Mouse (Mus musculus) midbrain, embryonic 13.5 days (tissue): ENCODE results near the gene Palmd. TPM values are rescaled to one million over a fixed set of nuclear protein-coding genes. Genes with fewer than 3 reads are reported as not detected.

Experiments
- ATAC-seq: fragments of 200-750 bp; cut with Nextera tagmentation; 2 replicates; pipeline ENCODE4 v1.8.0; 2017; ENCODE audit warnings: mild to moderate bottlenecking, moderate TSS enrichment, moderate library complexity
- H3K27ac ChIP-seq: fragments of 300-500 bp; sonication (generic); 2 replicates; pipeline ENCODE4 v1.5.1; 2015; ENCODE audit warnings: inconsistent platforms, mild to moderate bottlenecking, moderate library complexity
- H3K27me3 ChIP-seq: fragments of 300-500 bp; sonication (generic); 2 replicates; pipeline ENCODE4 v1.6.1; 2015; ENCODE audit warnings: mild to moderate bottlenecking, inconsistent platforms
- H3K36me3 ChIP-seq: fragments of 300-500 bp; sonication (generic); 2 replicates; pipeline ENCODE4 v1.6.1; 2015; ENCODE audit warnings: mild to moderate bottlenecking, inconsistent platforms
- H3K4me1 ChIP-seq: fragments of 300-500 bp; sonication (generic); replicated peaks from 2 replicates; pipeline ENCODE4 v1.6.1; 2015; ENCODE audit warnings: inconsistent platforms
- H3K4me2 ChIP-seq: fragments of 300-500 bp; sonication (generic); replicated peaks from 2 replicates; pipeline ENCODE4 v1.6.1; 2015; ENCODE audit warnings: moderate library complexity, mild to moderate bottlenecking, inconsistent platforms
- H3K4me3 ChIP-seq: fragments of 300-500 bp; sonication (generic); replicated peaks from 2 replicates; pipeline ENCODE4 v1.5.1; 2015; ENCODE audit warnings: mild to moderate bottlenecking, inconsistent platforms
- H3K9ac ChIP-seq: fragments of 300-500 bp; sonication (generic); replicated peaks from 2 replicates; pipeline ENCODE4 v1.6.1; 2015; ENCODE audit warnings: mild to moderate bottlenecking, inconsistent platforms
- H3K9me3 ChIP-seq: fragments of 300-500 bp; sonication (generic); 2 replicates; pipeline ENCODE4 v1.6.1; 2016; ENCODE audit warnings: mild to moderate bottlenecking, inconsistent platforms
- WGBS: fragments of 180-500 bp; shearing (Covaris S2); methylation state at CpG from one replicate; pipeline ENCODE4 v1.1.7; 2015; 5-methylcytosine and 5-hydroxymethylcytosine counted together
- polyA plus RNA-seq: library from polyadenylated mRNA; unstranded; fragments of >200 nt; fragmentation: Nextera tagmentation; extraction: Ambion mirVana; gene quantifications from 2 replicates; pipeline ENCODE4 v1.2.1, GENCODE M21; 2015

The Palmd gene
- polyA plus RNA-seq, 1 experiment from 2014 or later = 8.9 TPM

- Histone ChIP-seq H3K9me3 (no peaks in the 10 kb centered on the region), H3K27ac (no peak overlapping the region), H3K4me2 (no peak overlapping the region), H3K27me3 (no peaks in the 10 kb centered on the region), H3K9ac (no peak overlapping the region), H3K4me1 (no peaks in the 10 kb centered on the region), H3K4me3 (no peak overlapping the region), H3K36me3 (peaks cover 10% of the 10 kb centered on the region; the same call in 1 of the 2 replicates)
- ATAC-seq = no peak
- 95% methylated on average over 12 of the region's 12 CpGs for WGBS
These were observed 45.7 kb downstream of the Palmd start for GRCm38 (mm10) chr3:116923042-116923441.

- WGBS = 88% methylated on average over 3 of the region's 3 CpGs
- ATAC-seq = no peak
- Histone ChIP-seq H3K27ac (no peak overlapping the region), H3K9ac (no peak overlapping the region), H3K36me3 (peaks cover 10% of the 10 kb centered on the region; the same call in 1 of the 2 replicates), H3K4me1 (no peaks in the 10 kb centered on the region), H3K4me2 (no peak overlapping the region), H3K9me3 (no peaks in the 10 kb centered on the region), H3K27me3 (no peaks in the 10 kb centered on the region), H3K4me3 (no peak overlapping the region)
These were observed 47.3 kb downstream of the Palmd start for GRCm38 (mm10) chr3:116921535-116921934.

- Histone ChIP-seq H3K36me3 (no peaks in the 10 kb centered on the region), H3K4me3 (no peak overlapping the region), H3K27ac (no peak overlapping the region), H3K4me2 (no peak overlapping the region), H3K27me3 (no peaks in the 10 kb centered on the region), H3K4me1 (no peaks in the 10 kb centered on the region), H3K9me3 (no peaks in the 10 kb centered on the region), H3K9ac (no peak overlapping the region)
- 87% methylated on average over 4 of the region's 4 CpGs for WGBS
- no peak for ATAC-seq
These were observed 51.8 kb downstream of the Palmd start for GRCm38 (mm10) chr3:116917016-116917415.

GRCm38 (mm10) chr3:116914931-116915330 is 53.9 kb downstream of the Palmd start:
- 84% methylated on average over 3 of the region's 3 CpGs for WGBS

GRCm38 (mm10) chr3:116914374-116914773 is 54.4 kb downstream of the Palmd start:
- Histone ChIP-seq H3K4me3 (no peak overlapping the region), H3K9ac (no peak overlapping the region), H3K4me2 (no peak overlapping the region), H3K27ac (no peak overlapping the region), H3K36me3 (no peaks in the 10 kb centered on the region), H3K4me1 (no peaks in the 10 kb centered on the region), H3K9me3 (no peaks in the 10 kb centered on the region), H3K27me3 (no peaks in the 10 kb centered on the region)
- no peak for ATAC-seq
- WGBS = 94% methylated on average over 6 of the region's 6 CpGs

More at GRCm38 (mm10) chr3:116914931-116915330, 53.9 kb downstream of the Palmd start:
- no peak for ATAC-seq
- no peak overlapping the region for H3K4me2 ChIP-seq
- no peaks in the 10 kb centered on the region for H3K9me3 ChIP-seq
- H3K36me3 ChIP-seq = no peaks in the 10 kb centered on the region
- H3K27me3 ChIP-seq = no peaks in the 10 kb centered on the region
- no peak overlapping the region for H3K9ac ChIP-seq
- H3K27ac ChIP-seq = no peak overlapping the region
- H3K4me1 ChIP-seq = no peaks in the 10 kb centered on the region
- H3K4me3 ChIP-seq = no peak overlapping the region

GRCm38 (mm10) chr3:116906596-116906995 is 62.2 kb downstream of the Palmd start:
- Histone ChIP-seq H3K4me2 (no peak overlapping the region), H3K36me3 (no peaks in the 10 kb centered on the region), H3K9me3 (no peaks in the 10 kb centered on the region), H3K9ac (no peak overlapping the region), H3K27me3 (no peaks in the 10 kb centered on the region), H3K4me1 (peaks cover 4% of the 10 kb centered on the region; the same call in 1 of the 2 replicates), H3K4me3 (no peak overlapping the region), H3K27ac (no peak overlapping the region)
- 53% methylated on average over 9 of the region's 9 CpGs for WGBS
- ATAC-seq = no peak

GRCm38 (mm10) chr3:116905898-116906297 is 62.9 kb downstream of the Palmd start:
- 92% methylated on average over 16 of the region's 16 CpGs for WGBS
- no peak overlapping the region for H3K4me2 ChIP-seq
- ATAC-seq = no peak

GRCm38 (mm10) chr3:116904158-116904557 is 64.6 kb downstream of the Palmd start:
- no peak overlapping the region for H3K27ac ChIP-seq
- H3K4me3 ChIP-seq = no peak overlapping the region
- no peak overlapping the region; the same call in 1 of the 2 replicates for H3K9ac ChIP-seq
- peaks cover 4% of the 10 kb centered on the region; the same call in 1 of the 2 replicates for H3K4me1 ChIP-seq
- no peaks in the 10 kb centered on the region for H3K9me3 ChIP-seq
- H3K27me3 ChIP-seq = no peaks in the 10 kb centered on the region
- 21% methylated on average over 6 of the region's 6 CpGs for WGBS
- no peaks in the 10 kb centered on the region for H3K36me3 ChIP-seq
- ATAC-seq = peak; percentile 62
- H3K4me2 ChIP-seq = no peak overlapping the region

More at GRCm38 (mm10) chr3:116905898-116906297, 62.9 kb downstream of the Palmd start:
- Histone ChIP-seq H3K9me3 (no peaks in the 10 kb centered on the region), H3K4me3 (no peak overlapping the region), H3K27me3 (no peaks in the 10 kb centered on the region), H3K27ac (no peak overlapping the region), H3K36me3 (no peaks in the 10 kb centered on the region), H3K4me1 (peaks cover 4% of the 10 kb centered on the region; the same call in 1 of the 2 replicates), H3K9ac (no peak overlapping the region)

GRCm38 (mm10) chr3:116892872-116893271 is 75.9 kb downstream of the Palmd start:
- ATAC-seq = no peak
- WGBS = 83% methylated on average over 9 of the region's 9 CpGs
- no peaks in the 10 kb centered on the region for H3K36me3 ChIP-seq
- H3K9me3 ChIP-seq = no peaks in the 10 kb centered on the region
- H3K9ac ChIP-seq = no peak overlapping the region
- H3K27me3 ChIP-seq = no peaks in the 10 kb centered on the region
- no peak overlapping the region for H3K4me3 ChIP-seq
- H3K4me2 ChIP-seq = no peak overlapping the region
- peaks cover 9% of the 10 kb centered on the region; the same call in 1 of the 2 replicates for H3K4me1 ChIP-seq
- no peak overlapping the region for H3K27ac ChIP-seq

GRCm38 (mm10) chr3:116892206-116892563 is 76.6 kb downstream of the Palmd start:
- Histone ChIP-seq H3K36me3 (no peaks in the 10 kb centered on the region), H3K27me3 (no peaks in the 10 kb centered on the region), H3K27ac (no peak overlapping the region), H3K9ac (no peak overlapping the region), H3K9me3 (no peaks in the 10 kb centered on the region), H3K4me3 (no peak overlapping the region), H3K4me1 (peaks cover 9% of the 10 kb centered on the region; the same call in 1 of the 2 replicates), H3K4me2 (no peak overlapping the region)
- peak; percentile 71 for ATAC-seq
- WGBS = 80% methylated on average over 6 of the region's 6 CpGs

GRCm38 (mm10) chr3:116891436-116892205 is 77.2 kb downstream of the Palmd start:
- Histone ChIP-seq H3K9ac (no peak overlapping the region), H3K27me3 (no peaks in the 10 kb centered on the region), H3K9me3 (no peaks in the 10 kb centered on the region), H3K27ac (no peak overlapping the region), H3K36me3 (no peaks in the 10 kb centered on the region), H3K4me2 (no peak overlapping the region), H3K4me1 (peaks cover 9% of the 10 kb centered on the region; the same call in 1 of the 2 replicates), H3K4me3 (no peak overlapping the region)
- WGBS = 47% methylated on average over 17 of the region's 17 CpGs
- peak; percentile 62 for ATAC-seq

GRCm38 (mm10) chr3:116890576-116890975 is 78.2 kb downstream of the Palmd start:
- Histone ChIP-seq H3K9ac (no peak overlapping the region), H3K4me2 (no peak overlapping the region), H3K4me1 (peaks cover 9% of the 10 kb centered on the region; the same call in 1 of the 2 replicates), H3K4me3 (no peak overlapping the region), H3K36me3 (no peaks in the 10 kb centered on the region), H3K9me3 (no peaks in the 10 kb centered on the region), H3K27me3 (no peaks in the 10 kb centered on the region), H3K27ac (no peak overlapping the region)
- WGBS = 96% methylated on average over 4 of the region's 4 CpGs
- no peak for ATAC-seq
